Comparison of ENCODE assay signal across 8 mouse cellular contexts in genomic region chr2:158794494-158795004, GRCm38 (mm10). TPM values are rescaled to one million over a fixed set of nuclear protein-coding genes. Genes with fewer than 3 reads are reported as not detected.
A peak's percentile ranks its signal among the peaks of the same experiment; 100 is the strongest.
DNase-seq lines count a peak whose midpoint lies in the region; ATAC-seq lines count a peak whose summit lies in the region.

Gene Dhx35 (plus strand): TSS chr2:158794807.

- DNase-seq in NIH3T3 (ENCODE audit: low read depth), result peak; percentile 97
- peak; percentile 94 to 96 for DNase-seq in cerebellum, postnatal 10 days
- peak; percentile 92 to 93 for DNase-seq in frontal cortex, postnatal 10 days (ENCODE audit: low spot score in 2 of 2)
- peak; percentile 90 to 96 for DNase-seq in layer of hippocampus, postnatal 14 days (ENCODE audit: low spot score in 2 of 2)
- DNase-seq in lung, postnatal 14 days, result peak; percentile 90
- peak; percentile 91 for DNase-seq in retina, adult 2 months (ENCODE audit: low read depth, low spot score)
- peak; percentile 91 to 92 for DNase-seq in thymus, postnatal 36 days

- no peaks in the 10 kb centered on the region for H3K9me3 ChIP-seq in hindbrain, embryonic 12.5 days (replicated peaks)

- peak; percentile 99 for ATAC-seq in hindbrain, embryonic 12.5 days (ENCODE audit: low FRiP score)

- peaks cover 19% of the 10 kb centered on the region for H3K4me1 ChIP-seq in hindbrain, embryonic 12.5 days

- H3K9ac ChIP-seq in hindbrain, embryonic 12.5 days, result peak within 1 kb of the TSS; percentile 73

- peak within 1 kb of the TSS; percentile 74 for H3K4me3 ChIP-seq in hindbrain, embryonic 12.5 days

- H3K27ac ChIP-seq in hindbrain, embryonic 12.5 days, result peak within 1 kb of the TSS; percentile 85

- H3K36me3 ChIP-seq in hindbrain, embryonic 12.5 days, result no peaks in the 10 kb centered on the region

- WGBS in hindbrain, embryonic 12.5 days, result under 1% methylated on average over 32 of the region's 33 CpGs

- H3K4me2 ChIP-seq in hindbrain, embryonic 12.5 days (replicated peaks), result peak within 1 kb of the TSS; percentile 69

- H3K27me3 ChIP-seq in hindbrain, embryonic 12.5 days, result no peaks in the 10 kb centered on the region

RNA-seq across cellular contexts. Expression of gene Dhx35, which starts in this region (rescaled TPM):
- polyA plus RNA-seq in hindbrain, embryonic 12.5 days (2016; fragmentation: Nextera tagmentation; extraction: Ambion mirVana), result 14.5 and 16.4 TPM in 2 replicates
- 10 to 100 TPM; 16.7 to 17.6 TPM for total RNA-seq in layer of hippocampus, postnatal 14 days (2021)

Comparison
In these comparisons a context has a peak if more than half of its experiments do, and no peak if none do; other contexts are left out.
1. Peak in every context shown above with its lines: DNase-seq, ATAC-seq, H3K4me3 ChIP-seq and H3K27ac ChIP-seq.